Mouse (Mus musculus): ENCODE measurements around the gene Apod.

GRCm38 (mm10) chr16:31290751-31291365 lies 23.8 kb downstream of the Apod start:
- 0 out of 2 replicates have a peak, but pooled peaks have one; percentile 30 for TF ChIP-seq EP300 (IDR thresholded peaks at IDR 0.05; ENCODE audit: low read depth)
- no peak for TF ChIP-seq CTCF (IDR thresholded peaks at IDR 0.05; ENCODE audit: low read depth)
